Mouse (Mus musculus) activated CD4-positive, CD25-positive, alpha-beta regulatory T cell, adult 4 months (primary cell): ENCODE measurements at regions not wholly inside any gene's neighbourhood (a gene's known extent, or its start where the extent isn't known, plus 50 kb on each side); places are given as distances from the start of the nearest gene placed in this dataset.

ENCODE experiments used
- ATAC-seq: one replicate; pipeline ENCODE4 v1.8.0; 2017

- no peak for ATAC-seq
Observed at GRCm38 (mm10) chr4:88939397-88939796, 59.4 kb upstream of the Ifne start.

- ATAC-seq: no peak
Observed at GRCm38 (mm10) chr4:88938712-88939032, 58.7 kb upstream of the Ifne start.

GRCm38 (mm10) chr4:88937866-88938711, 58.1 kb upstream of the Ifne start:
- peak; percentile 85 for ATAC-seq

- no peak for ATAC-seq
Observed at GRCm38 (mm10) chr4:88936976-88937375, 57.0 kb upstream of the Ifne start.

GRCm38 (mm10) chr4:88935901-88936300, 55.9 kb upstream of the Ifne start:
- ATAC-seq: no peak

- no peak for ATAC-seq
Observed at GRCm38 (mm10) chr4:88935316-88935715, 55.3 kb upstream of the Ifne start.

GRCm38 (mm10) chr4:88934266-88935025, 54.4 kb upstream of the Ifne start:
- no peak for ATAC-seq

GRCm38 (mm10) chr4:88931217-88931616, 51.2 kb upstream of the Ifne start:
- ATAC-seq: no peak
